Mouse (Mus musculus) C2C12 (cell line): ENCODE measurements around the gene Dixdc1.

Experiments
- CEBPB ChIP-seq: IDR thresholded peaks from one replicate; pipeline ENCODE4 v1.6.1; 2011; ENCODE audit warnings: low read depth, mild to moderate bottlenecking, control low read depth, moderate library complexity
- CTCF ChIP-seq: IDR thresholded peaks from one replicate; pipeline ENCODE4 v1.5.1; 2011; ENCODE audit not compliant: control insufficient read depth, insufficient read depth, insufficient read length
- FOSL1 ChIP-seq: IDR thresholded peaks from one replicate; pipeline ENCODE4 v1.8.0; 2011; ENCODE audit warnings: mild to moderate bottlenecking, low read length; ENCODE audit not compliant: poor library complexity, insufficient read depth, severe bottlenecking
- MAX ChIP-seq: IDR thresholded peaks from one replicate; pipeline ENCODE4 v1.6.1; 2011; ENCODE audit warnings: mild to moderate bottlenecking, control low read depth
- MYOG ChIP-seq: IDR thresholded peaks from one replicate; pipeline ENCODE4 v1.6.1; 2011; ENCODE audit not compliant: control insufficient read depth, insufficient read length; ENCODE audit errors: extremely low read depth
- USF1 ChIP-seq: IDR thresholded peaks from one replicate; pipeline ENCODE4 v1.6.1; 2011; ENCODE audit warnings: low read depth, mild to moderate bottlenecking, control low read depth, moderate library complexity

DNA sequence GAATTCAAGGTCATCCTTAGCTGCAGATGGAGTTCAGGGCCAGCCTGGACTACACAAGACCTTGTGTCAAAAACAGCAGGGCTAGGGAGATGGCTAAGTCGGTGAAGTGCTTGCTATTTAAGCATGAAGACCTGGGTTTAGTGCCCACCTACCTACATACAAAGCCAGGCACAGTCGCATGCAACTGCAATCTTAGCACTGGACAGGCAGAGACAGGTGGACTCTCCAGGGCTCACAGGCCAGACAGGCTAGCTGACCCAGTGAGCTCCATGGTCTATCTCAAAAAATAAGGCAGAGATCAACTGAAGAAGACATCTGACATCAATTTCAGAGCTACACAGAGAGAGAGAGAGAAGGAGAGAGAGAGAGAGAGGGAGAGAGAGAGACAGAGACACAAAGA lies 15.2 kb downstream of the Dixdc1 start:
- no peak for TF ChIP-seq CTCF
- TF ChIP-seq FOSL1: no peak
- TF ChIP-seq MAX: no peak
- no peak for TF ChIP-seq MYOG
- TF ChIP-seq USF1: no peak
- TF ChIP-seq CEBPB: no peak
